Mouse (Mus musculus): ENCODE results near the gene Slfn9. TPM values are rescaled to one million over a fixed set of nuclear protein-coding genes. Genes with fewer than 3 reads are reported as not detected.
"Not testable (repeated sequence)": the region's sequence is repeated elsewhere in the genome, so short reads cannot be mapped to it uniquely, and the experiment has no call there.

Gene Slfn9
- polyA plus RNA-seq (2021) = 5.4 TPM

GRCm38 (mm10) chr11:82991469-82992166, at the start of gene Slfn9:
TSS of gene Slfn9 (minus strand) at chr11:82991830.
- ChIA-PET CTCF (no interaction called here), POLR2A (no interaction called here)
- in situ Hi-C loops (cut with MboI; ENCODE audit: low pct_unique_long_range_greater_than_20kb) = no loop called here
- no peak for TF ChIP-seq CTCF (IDR thresholded peaks at IDR 0.05)
- no peak for DNase-seq (ENCODE audit: low read depth, low spot score)
- H3K27me3 ChIP-seq = no peaks in the 10 kb centered on the region
- ATAC-seq = peak; percentile 44

- ChIA-PET CTCF (no interaction called here), POLR2A (no interaction called here)
- no peak for TF ChIP-seq CTCF (IDR thresholded peaks at IDR 0.05)
- H3K27me3 ChIP-seq = peaks cover 8% of the 10 kb centered on the region
- no peak for ATAC-seq
- in situ Hi-C loops (cut with MboI; ENCODE audit: low pct_unique_long_range_greater_than_20kb) = loop anchor here (25.0 kb wide), 1 partner anchor 146 kb away; the partner anchor contains the start of genes Slfn3 and Slfn4
- DNase-seq (ENCODE audit: low read depth, low spot score) = no peak
Measured at GRCm38 (mm10) chr11:83041000-83041399, 49.4 kb upstream of the Slfn9 start.

- no peak for TF ChIP-seq CTCF (IDR thresholded peaks at IDR 0.05)
- DNase-seq (ENCODE audit: low read depth, low spot score) (no peak), ATAC-seq (no peak)
- in situ Hi-C loops (cut with MboI; ENCODE audit: low pct_unique_long_range_greater_than_20kb) = loop anchor here (25.0 kb wide), 1 partner anchor 147 kb away; the partner anchor contains the start of genes Slfn3 and Slfn4
- CTCF ChIA-PET = no interaction called here
- H3K27me3 ChIP-seq = peaks cover 8% of the 10 kb centered on the region
- POLR2A ChIA-PET = no interaction called here
Measured at GRCm38 (mm10) chr11:83040325-83040724, 48.7 kb upstream of the Slfn9 start.

- TF ChIP-seq CTCF (IDR thresholded peaks at IDR 0.05) = no peak
- in situ Hi-C loops (cut with MboI; ENCODE audit: low pct_unique_long_range_greater_than_20kb) = loop anchor here (25.0 kb wide), 1 partner anchor 148 kb away; the partner anchor contains the start of genes Slfn3 and Slfn4
- no peak for ATAC-seq
- CTCF ChIA-PET = no interaction called here
- no peak for DNase-seq (ENCODE audit: low read depth, low spot score)
- peaks cover 8% of the 10 kb centered on the region for H3K27me3 ChIP-seq
- POLR2A ChIA-PET = no interaction called here
Measured at GRCm38 (mm10) chr11:83039796-83040195, 48.2 kb upstream of the Slfn9 start.

- H3K27me3 ChIP-seq = peaks cover 6% of the 10 kb centered on the region
- no peak for TF ChIP-seq CTCF (IDR thresholded peaks at IDR 0.05)
- in situ Hi-C loops (cut with MboI; ENCODE audit: low pct_unique_long_range_greater_than_20kb) = loop anchor here (25.0 kb wide), 1 partner anchor 148 kb away; the partner anchor contains the start of genes Slfn3 and Slfn4
- CTCF ChIA-PET = no interaction called here
- peak; percentile 12 for ATAC-seq
- POLR2A ChIA-PET = no interaction called here
- no peak for DNase-seq (ENCODE audit: low read depth, low spot score)
Measured at GRCm38 (mm10) chr11:83039156-83039555, 47.5 kb upstream of the Slfn9 start.

- POLR2A ChIA-PET; CTCF ChIA-PET; H3K27me3 ChIP-seq; ATAC-seq; DNase-seq (ENCODE audit: low read depth, low spot score): not testable (repeated sequence)
- in situ Hi-C loops (cut with MboI; ENCODE audit: low pct_unique_long_range_greater_than_20kb) = loop anchor here (25.0 kb wide), 1 partner anchor 149 kb away; the partner anchor contains the start of genes Slfn3 and Slfn4
Measured at GRCm38 (mm10) chr11:83038686-83039085, 47.1 kb upstream of the Slfn9 start.

GRCm38 (mm10) chr11:83020621-83021020, 29.0 kb upstream of the Slfn9 start, which contains the start of gene Slfn8:
TSS of gene Slfn8 (minus strand) at chr11:83020810.
- ChIA-PET CTCF (no interaction called here), POLR2A (no interaction called here)
- no peaks in the 10 kb centered on the region for H3K27me3 ChIP-seq
- DNase-seq (ENCODE audit: low read depth, low spot score) (no peak), ATAC-seq (no peak)
- no peak for TF ChIP-seq CTCF (IDR thresholded peaks at IDR 0.05)
- in situ Hi-C loops (cut with MboI; ENCODE audit: low pct_unique_long_range_greater_than_20kb) = no loop called here

GRCm38 (mm10) chr11:83019561-83020519, 28.2 kb upstream of the Slfn9 start:
- in situ Hi-C loops (cut with MboI; ENCODE audit: low pct_unique_long_range_greater_than_20kb); H3K27me3 ChIP-seq; CTCF ChIA-PET; DNase-seq (ENCODE audit: low read depth, low spot score); POLR2A ChIA-PET: not testable (repeated sequence)
- ATAC-seq = peak; percentile 60

- CTCF ChIA-PET = no interaction called here
- in situ Hi-C loops (cut with MboI; ENCODE audit: low pct_unique_long_range_greater_than_20kb) = no loop called here
- no peak for DNase-seq (ENCODE audit: low read depth, low spot score)
- no peak for TF ChIP-seq CTCF (IDR thresholded peaks at IDR 0.05)
- ATAC-seq = no peak
- POLR2A ChIA-PET = no interaction called here
- H3K27me3 ChIP-seq = no peaks in the 10 kb centered on the region
Measured at GRCm38 (mm10) chr11:83016093-83016492, 24.5 kb upstream of the Slfn9 start.

- no peak for ATAC-seq
- TF ChIP-seq CTCF (IDR thresholded peaks at IDR 0.05) = no peak
- CTCF ChIA-PET = no interaction called here
- in situ Hi-C loops (cut with MboI; ENCODE audit: low pct_unique_long_range_greater_than_20kb) = no loop called here
- no peaks in the 10 kb centered on the region for H3K27me3 ChIP-seq
- DNase-seq (ENCODE audit: low read depth, low spot score) = no peak
- POLR2A ChIA-PET = no interaction called here
Measured at GRCm38 (mm10) chr11:83013356-83013755, 21.7 kb upstream of the Slfn9 start.

GRCm38 (mm10) chr11:82990612-82991385, 831 bp downstream of the Slfn9 start:
- peak; percentile 51 for ATAC-seq
- CTCF ChIA-PET; POLR2A ChIA-PET; DNase-seq (ENCODE audit: low read depth, low spot score); in situ Hi-C loops (cut with MboI; ENCODE audit: low pct_unique_long_range_greater_than_20kb); H3K27me3 ChIP-seq: not testable (repeated sequence)
